Mouse (Mus musculus): Measurements from ENCODE around the gene 5031439G07Rik.

- TF ChIP-seq CTCF (IDR thresholded peaks at IDR 0.05; ENCODE audit: low read depth) (no peak), EP300 (IDR thresholded peaks at IDR 0.05; ENCODE audit: low read depth) (no peak)
Observed at GRCm38 (mm10) chr15:84940102-84940501, 48.2 kb downstream of the 5031439G07Rik start.

All from heart, postnatal 0 days (tissue).